Mouse (Mus musculus) erythroblast, embryonic 14.5 days (primary cell): ENCODE measurements around the gene Zfp867.

ENCODE experiments used
- GATA1 ChIP-seq: IDR thresholded peaks from 2 replicates; pipeline ENCODE4 v1.6.1; 2012; ENCODE audit warnings: low read length, inconsistent platforms, mixed read lengths
- TAL1 ChIP-seq: IDR thresholded peaks from 3 replicates; pipeline ENCODE4 v1.6.1; 2012; ENCODE audit warnings: low read length, inconsistent platforms, mixed read lengths

- no peak for TF ChIP-seq TAL1
- no peak for TF ChIP-seq GATA1
Measured at GRCm38 (mm10) chr11:59519741-59520495, 47.6 kb upstream of the Zfp867 start.
